Mouse (Mus musculus) common myeloid progenitor, adult 5-6 weeks (primary cell): ENCODE measurements around the gene Gm826. TPM values are rescaled to one million over a fixed set of nuclear protein-coding genes. Genes with fewer than 3 reads are reported as not detected.

ENCODE experiments used
- ATAC-seq: replicated peaks from 2 replicates; pipeline ENCODE4 v1.8.0; 2016; ENCODE audit warnings: low read depth, mild to moderate bottlenecking, moderate TSS enrichment, inconsistent platforms; ENCODE audit not compliant: poor library complexity, severe bottlenecking
- total RNA-seq: library from RNA; stranded (forward); fragments of 200-1000, 187-1606 nt; gene quantifications from 2 replicates; pipeline ENCODE4 v1.2.3, GENCODE M21; 2017

The Gm826 gene
- not detected in 2 replicates for total RNA-seq

- no peak for ATAC-seq
Observed at GRCm38 (mm10) chr2:160334111-160334661, at the start of gene Gm826. Gene Gm826, minus strand, starts transcription at chr2:160334162.

- no peak for ATAC-seq
Observed at GRCm38 (mm10) chr2:160383418-160383817, 49.5 kb upstream of the Gm826 start.

- ATAC-seq, result peak; percentile 73
Observed at GRCm38 (mm10) chr2:160378271-160378670, 44.3 kb upstream of the Gm826 start.

- ATAC-seq, result 0 out of 2 replicates have a peak, but pooled peaks have one; percentile 37
Observed at GRCm38 (mm10) chr2:160376236-160376635, 42.3 kb upstream of the Gm826 start.

- ATAC-seq, result no peak
Observed at GRCm38 (mm10) chr2:160369653-160370420, 35.9 kb upstream of the Gm826 start.

GRCm38 (mm10) chr2:160368422-160369357 lies 34.7 kb upstream of the Gm826 start:
- ATAC-seq, result no peak

- peak; percentile 67 for ATAC-seq
Observed at GRCm38 (mm10) chr2:160367448-160368208, 33.7 kb upstream of the Gm826 start.

GRCm38 (mm10) chr2:160366980-160367338 lies 33.0 kb upstream of the Gm826 start, which contains the start of gene Mafb:
Gene Mafb, minus strand, starts transcription at chr2:160367065.
- ATAC-seq, result peak; percentile 76

GRCm38 (mm10) chr2:160366111-160366979 lies 32.4 kb upstream of the Gm826 start:
- ATAC-seq, result no peak

GRCm38 (mm10) chr2:160365107-160365911 lies 31.3 kb upstream of the Gm826 start:
- no peak for ATAC-seq

GRCm38 (mm10) chr2:160364666-160365065 lies 30.7 kb upstream of the Gm826 start:
- no peak for ATAC-seq

GRCm38 (mm10) chr2:160364128-160364650 lies 30.2 kb upstream of the Gm826 start:
- ATAC-seq, result no peak

GRCm38 (mm10) chr2:160363201-160363600 lies 29.2 kb upstream of the Gm826 start:
- no peak for ATAC-seq

GRCm38 (mm10) chr2:160361442-160362121 lies 27.6 kb upstream of the Gm826 start:
- peak; percentile 84 for ATAC-seq

- ATAC-seq, result 0 out of 2 replicates have a peak, but pooled peaks have one; percentile 12
Observed at GRCm38 (mm10) chr2:160360234-160360874, 26.4 kb upstream of the Gm826 start.

GRCm38 (mm10) chr2:160358896-160359295 lies 24.9 kb upstream of the Gm826 start:
- no peak for ATAC-seq

GRCm38 (mm10) chr2:160357442-160357841 lies 23.5 kb upstream of the Gm826 start:
- ATAC-seq, result no peak
